Mouse (Mus musculus) kidney, embryonic 14.5 days (tissue): Measurements from ENCODE around the gene Cdhr2. TPM values are rescaled to one million over a fixed set of nuclear protein-coding genes. Genes with fewer than 3 reads are reported as not detected.

Experiments
- ATAC-seq: fragments of 200-750 bp; cut with Nextera tagmentation; 2 replicates; pipeline ENCODE4 v1.8.0; 2017; ENCODE audit warnings: moderate number of reproducible peaks, mild to moderate bottlenecking, moderate TSS enrichment, moderate library complexity; ENCODE audit not compliant: low FRiP score, low TSS enrichment
- H3K27ac ChIP-seq: fragments of 300-500 bp; sonication (generic); 2 replicates; pipeline ENCODE4 v1.5.1; 2014; ENCODE audit warnings: low read depth, mild to moderate bottlenecking, low read length, moderate library complexity, mixed read lengths
- H3K27me3 ChIP-seq: fragments of 300-500 bp; sonication (generic); 2 replicates; pipeline ENCODE4 v1.6.1; 2014; ENCODE audit warnings: mild to moderate bottlenecking, low read length; ENCODE audit not compliant: control insufficient read depth, insufficient read depth
- H3K36me3 ChIP-seq: fragments of 300-500 bp; sonication (generic); 2 replicates; pipeline ENCODE4 v1.6.1; 2014; ENCODE audit warnings: low read length, mixed read lengths; ENCODE audit not compliant: control insufficient read depth, insufficient read depth
- H3K4me1 ChIP-seq: fragments of 300-500 bp; sonication (generic); 2 replicates; pipeline ENCODE4 v1.6.1; 2014; ENCODE audit warnings: low read length, mixed read lengths; ENCODE audit not compliant: control insufficient read depth, insufficient read depth
- H3K4me2 ChIP-seq: fragments of 300-500 bp; sonication (generic); replicated peaks from 2 replicates; pipeline ENCODE4 v1.6.1; 2014; ENCODE audit warnings: low read depth, mild to moderate bottlenecking, low read length
- H3K4me3 ChIP-seq: fragments of 300-500 bp; sonication (generic); 2 replicates; pipeline ENCODE4 v1.5.1; 2014; ENCODE audit warnings: mild to moderate bottlenecking, low read length
- H3K9ac ChIP-seq: fragments of 300-500 bp; sonication (generic); 2 replicates; pipeline ENCODE4 v1.6.1; 2014; ENCODE audit warnings: low read depth, mild to moderate bottlenecking, low read length, moderate library complexity
- H3K9me3 ChIP-seq: fragments of 300-500 bp; sonication (generic); 2 replicates; pipeline ENCODE4 v1.6.1; 2016; ENCODE audit warnings: low read length; ENCODE audit not compliant: control insufficient read depth
- WGBS: fragments of 180-500 bp; shearing (Covaris S2); extraction: QIAGEN DNeasy Blood & Tissue Kit; methylation state at CpG from one replicate; pipeline ENCODE4 v1.1.7; 2014; 5-methylcytosine and 5-hydroxymethylcytosine counted together
- polyA plus RNA-seq: library from polyadenylated mRNA; unstranded; fragments of >200 nt; fragmentation: Nextera tagmentation; extraction: Ambion mirVana; gene quantifications from 2 replicates; pipeline ENCODE4 v1.2.1, GENCODE M21; 2014

Cdhr2 gene
- polyA plus RNA-seq, 1 experiment from 2014 or later = 1.9 TPM

- Histone ChIP-seq H3K4me2 (no peak overlapping the region), H3K4me3 (no peak overlapping the region), H3K9ac (no peak overlapping the region), H3K27me3 (no peaks in the 10 kb centered on the region), H3K27ac (no peak overlapping the region), H3K4me1 (peaks cover 15% of the 10 kb centered on the region), H3K9me3 (no peaks in the 10 kb centered on the region), H3K36me3 (peaks cover 62% of the 10 kb centered on the region)
- ATAC-seq = no peak
- 76% methylated on average over 17 of the region's 17 CpGs for WGBS
Measured at GRCm38 (mm10) chr13:54680184-54680853, 20.9 kb upstream of the Cdhr2 start.

GRCm38 (mm10) chr13:54681291-54681690 is 20.0 kb upstream of the Cdhr2 start:
- Histone ChIP-seq H3K36me3 (peaks cover 62% of the 10 kb centered on the region), H3K27ac (no peak overlapping the region)
- ATAC-seq = no peak

GRCm38 (mm10) chr13:54683301-54683700 is 18.0 kb upstream of the Cdhr2 start:
- Histone ChIP-seq H3K9ac (no peak overlapping the region), H3K36me3 (peaks cover 62% of the 10 kb centered on the region), H3K4me1 (peaks cover 26% of the 10 kb centered on the region), H3K4me2 (no peak overlapping the region), H3K9me3 (no peaks in the 10 kb centered on the region), H3K4me3 (no peak overlapping the region), H3K27me3 (no peaks in the 10 kb centered on the region), H3K27ac (no peak overlapping the region)
- ATAC-seq = no peak
- WGBS = 89% methylated on average over 3 of the region's 3 CpGs

More at GRCm38 (mm10) chr13:54681291-54681690, 20.0 kb upstream of the Cdhr2 start:
- Histone ChIP-seq H3K4me1 (peaks cover 24% of the 10 kb centered on the region), H3K27me3 (no peaks in the 10 kb centered on the region), H3K9me3 (no peaks in the 10 kb centered on the region), H3K9ac (no peak overlapping the region), H3K4me3 (no peak overlapping the region), H3K4me2 (no peak overlapping the region)
- WGBS = 80% methylated on average over 8 of the region's 8 CpGs

- Histone ChIP-seq H3K9ac (peak overlapping the region; percentile 29; the same call in 1 of the 2 replicates), H3K27ac (no peak overlapping the region), H3K4me3 (no peak overlapping the region)
Measured at GRCm38 (mm10) chr13:54684140-54684896, 16.9 kb upstream of the Cdhr2 start.

GRCm38 (mm10) chr13:54685174-54685573 is 16.1 kb upstream of the Cdhr2 start:
- H3K9ac ChIP-seq = no peak overlapping the region; the same call in 1 of the 2 replicates
- peaks cover 32% of the 10 kb centered on the region for H3K4me1 ChIP-seq
- WGBS = 37% methylated on average over 2 of the region's 2 CpGs
- ATAC-seq = no peak
- H3K4me3 ChIP-seq = peak overlapping the region; percentile 82
- H3K36me3 ChIP-seq = peaks cover 47% of the 10 kb centered on the region
- no peak overlapping the region for H3K27ac ChIP-seq
- H3K27me3 ChIP-seq = no peaks in the 10 kb centered on the region
- no peaks in the 10 kb centered on the region for H3K9me3 ChIP-seq
- peak overlapping the region; percentile 81 for H3K4me2 ChIP-seq

More at GRCm38 (mm10) chr13:54684140-54684896, 16.9 kb upstream of the Cdhr2 start:
- Histone ChIP-seq H3K4me1 (peaks cover 32% of the 10 kb centered on the region), H3K4me2 (peak overlapping the region; percentile 81; the same call in 1 of the 2 replicates), H3K36me3 (peaks cover 54% of the 10 kb centered on the region), H3K27me3 (no peaks in the 10 kb centered on the region), H3K9me3 (no peaks in the 10 kb centered on the region)
- ATAC-seq = no peak
- WGBS = 74% methylated on average over 3 of the region's 3 CpGs

- no peak for ATAC-seq
- H3K4me1 ChIP-seq = peaks cover 29% of the 10 kb centered on the region
- peaks cover 35% of the 10 kb centered on the region for H3K36me3 ChIP-seq
- no peaks in the 10 kb centered on the region for H3K9me3 ChIP-seq
- 5% methylated on average over 19 of the region's 19 CpGs for WGBS
- peak overlapping the region; percentile 82 for H3K4me3 ChIP-seq
- H3K27ac ChIP-seq = peak overlapping the region; percentile 94
- H3K4me2 ChIP-seq = peak overlapping the region; percentile 81
- no peaks in the 10 kb centered on the region for H3K27me3 ChIP-seq
- peak overlapping the region; percentile 95 for H3K9ac ChIP-seq
Measured at GRCm38 (mm10) chr13:54686139-54687053, 14.9 kb upstream of the Cdhr2 start.

GRCm38 (mm10) chr13:54687096-54687495 is 14.2 kb upstream of the Cdhr2 start:
- H3K4me3 ChIP-seq = peak overlapping the region; percentile 82
- no peaks in the 10 kb centered on the region for H3K27me3 ChIP-seq
- peak overlapping the region; percentile 81 for H3K4me2 ChIP-seq
- peaks cover 28% of the 10 kb centered on the region for H3K36me3 ChIP-seq
- under 1% methylated on average over 34 of the region's 35 CpGs for WGBS
- peak overlapping the region; percentile 95 for H3K9ac ChIP-seq
- no peaks in the 10 kb centered on the region for H3K9me3 ChIP-seq
- peak; percentile 63 for ATAC-seq
- H3K4me1 ChIP-seq = peaks cover 36% of the 10 kb centered on the region
- peak overlapping the region; percentile 94 for H3K27ac ChIP-seq

- ATAC-seq = peak; percentile 87
- peak overlapping the region; percentile 95 for H3K27ac ChIP-seq
- peaks cover 41% of the 10 kb centered on the region for H3K4me1 ChIP-seq
- no peaks in the 10 kb centered on the region for H3K27me3 ChIP-seq
- H3K36me3 ChIP-seq = peaks cover 21% of the 10 kb centered on the region
- WGBS = under 1% methylated on average over 64 of the region's 82 CpGs
- peak overlapping the region; percentile 95 for H3K9ac ChIP-seq
- peak overlapping the region; percentile 82 for H3K4me3 ChIP-seq
- peak overlapping the region; percentile 81 for H3K4me2 ChIP-seq
- no peaks in the 10 kb centered on the region for H3K9me3 ChIP-seq
Measured at GRCm38 (mm10) chr13:54687575-54688424, 13.5 kb upstream of the Cdhr2 start.
